Mouse (Mus musculus) brain, embryonic 14.5 days (tissue): ENCODE measurements at regions not wholly inside any gene's neighbourhood (a gene's known extent, or its start where the extent isn't known, plus 50 kb on each side); places are given as distances from the start of the nearest gene placed in this dataset.

Experiments used
- CTCF ChIP-seq: fragments of 200-500 bp; IDR thresholded peaks from 2 replicates; pipeline ENCODE4 v1.5.1; 2012; ENCODE audit warnings: inconsistent platforms, mild to moderate bottlenecking, moderate library complexity, borderline replicate concordance; ENCODE audit not compliant: insufficient read depth, insufficient read length; ENCODE audit errors: extremely low read depth
- POLR2A ChIP-seq: fragments of 200-500 bp; IDR thresholded peaks from 2 replicates; pipeline ENCODE4 v1.6.1; 2012; ENCODE audit warnings: mild to moderate bottlenecking, inconsistent platforms, borderline replicate concordance; ENCODE audit not compliant: poor library complexity, insufficient read depth, insufficient read length, severe bottlenecking; ENCODE audit errors: extremely low read depth

- TF ChIP-seq CTCF, result no peak
- TF ChIP-seq POLR2A, result no peak
Measured at GRCm38 (mm10) chr10:98125713-98126112, 399.2 kb upstream of the C030005K15Rik start.
